Mouse (Mus musculus) E14TG2a.4 (cell line): ENCODE results near the gene Pik3cb.

Experiments
- H3K27me3 ChIP-seq: 2 replicates; pipeline ENCODE4 v1.6.1; 2014; ENCODE audit warnings: low read length, control low read depth; ENCODE audit not compliant: insufficient read depth
- H3K36me3 ChIP-seq: 2 replicates; pipeline ENCODE4 v1.6.1; 2014; ENCODE audit warnings: low read length, control low read depth; ENCODE audit not compliant: insufficient read depth
- H3K4me1 ChIP-seq: replicated peaks from 2 replicates; pipeline ENCODE4 v1.6.1; 2014; ENCODE audit warnings: low read depth, low read length, control low read depth
- H3K4me3 ChIP-seq: replicated peaks from 2 replicates; pipeline ENCODE4 v1.5.1; 2014; ENCODE audit warnings: mild to moderate bottlenecking, low read length
- H3K9me3 ChIP-seq: 2 replicates; pipeline ENCODE4 v1.6.1; 2014; ENCODE audit warnings: low read length, control low read depth
- CTCF ChIP-seq: conservative IDR thresholded peaks from 2 replicates; pipeline ENCODE4 v1.5.1; 2014; ENCODE audit warnings: low read length
- NANOG ChIP-seq: IDR thresholded peaks from 2 replicates; pipeline ENCODE4 v1.6.1; 2014; ENCODE audit warnings: borderline replicate concordance, low read length, mixed read lengths
- POU5F1 ChIP-seq: IDR thresholded peaks from 2 replicates; pipeline ENCODE4 v1.6.1; 2014; ENCODE audit warnings: low read length, borderline replicate concordance

Pik3cb gene

DNA sequence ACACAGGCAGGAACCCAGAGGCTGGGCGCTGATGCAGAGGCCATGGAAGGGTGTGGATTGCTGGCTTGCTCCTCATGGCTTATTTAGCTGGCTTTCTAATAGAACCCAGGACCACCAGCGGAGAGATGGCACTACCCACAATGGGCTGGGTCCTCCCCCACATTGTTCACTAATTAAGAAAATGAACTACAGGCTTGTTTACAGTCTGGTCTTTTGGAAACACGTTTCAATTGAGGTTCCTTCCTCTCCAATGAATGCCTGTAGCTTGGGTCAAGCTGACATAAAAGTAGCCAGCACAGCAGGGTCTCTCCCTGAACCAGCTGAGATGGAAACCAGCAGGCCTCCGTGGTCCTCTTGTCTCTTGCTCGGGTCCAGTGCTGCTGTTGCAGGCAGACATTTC lies 119.3 kb downstream of the Pik3cb start:
- no peak for TF ChIP-seq CTCF
- no peak for TF ChIP-seq POU5F1
- TF ChIP-seq NANOG, result no peak
- Histone ChIP-seq H3K4me1 (peaks cover 8% of the 10 kb centered on the region), H3K4me3 (no peak overlapping the region), H3K27me3 (no peaks in the 10 kb centered on the region), H3K36me3 (no peaks in the 10 kb centered on the region), H3K9me3 (no peaks in the 10 kb centered on the region)

DNA sequence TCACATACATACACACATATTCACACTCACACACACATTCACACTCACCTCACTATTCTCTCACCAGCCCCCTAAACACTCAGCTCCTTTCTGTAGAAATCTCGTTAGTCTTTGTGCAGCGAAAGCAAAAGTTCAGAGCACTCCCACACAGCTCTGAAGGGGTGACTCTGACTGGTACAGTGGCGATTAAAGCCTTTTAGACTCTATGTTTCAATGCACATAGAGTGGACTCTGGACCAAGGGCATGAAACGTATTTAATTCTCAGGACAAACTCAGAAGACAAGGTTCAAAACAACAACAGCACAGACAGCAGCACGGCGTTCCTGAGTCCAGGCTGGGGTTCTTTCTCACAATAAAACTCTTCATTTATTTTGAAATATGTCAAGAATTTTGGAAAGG lies 122.7 kb downstream of the Pik3cb start:
- Histone ChIP-seq H3K36me3 (no peaks in the 10 kb centered on the region), H3K27me3 (no peaks in the 10 kb centered on the region), H3K4me1 (peaks cover 12% of the 10 kb centered on the region), H3K9me3 (no peaks in the 10 kb centered on the region), H3K4me3 (no peak overlapping the region)
- TF ChIP-seq CTCF, result no peak

DNA sequence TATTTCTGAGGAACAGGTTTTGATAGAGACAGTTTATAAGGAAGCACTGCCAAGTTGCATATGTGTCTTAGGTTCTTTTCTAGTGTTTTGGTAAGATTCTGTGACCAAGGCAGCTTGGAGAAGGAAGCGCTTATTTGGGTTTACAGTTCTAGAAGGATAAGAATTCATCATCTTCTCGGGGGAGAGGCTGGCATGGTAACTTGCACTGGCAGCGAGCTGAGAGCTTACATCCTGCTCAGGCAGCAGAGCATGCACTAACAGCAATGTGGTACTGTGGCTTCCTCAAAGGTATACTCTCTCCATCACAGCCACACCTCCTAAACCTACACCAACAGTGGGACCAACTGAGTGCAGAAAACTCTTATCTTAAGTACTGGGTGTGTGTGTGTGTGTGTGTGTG lies 123.7 kb downstream of the Pik3cb start:
- Histone ChIP-seq H3K4me1 (peaks cover 16% of the 10 kb centered on the region), H3K9me3 (no peaks in the 10 kb centered on the region), H3K4me3 (no peak overlapping the region), H3K36me3 (no peaks in the 10 kb centered on the region), H3K27me3 (no peaks in the 10 kb centered on the region)
- TF ChIP-seq NANOG (no peak), CTCF (no peak), POU5F1 (no peak)

DNA sequence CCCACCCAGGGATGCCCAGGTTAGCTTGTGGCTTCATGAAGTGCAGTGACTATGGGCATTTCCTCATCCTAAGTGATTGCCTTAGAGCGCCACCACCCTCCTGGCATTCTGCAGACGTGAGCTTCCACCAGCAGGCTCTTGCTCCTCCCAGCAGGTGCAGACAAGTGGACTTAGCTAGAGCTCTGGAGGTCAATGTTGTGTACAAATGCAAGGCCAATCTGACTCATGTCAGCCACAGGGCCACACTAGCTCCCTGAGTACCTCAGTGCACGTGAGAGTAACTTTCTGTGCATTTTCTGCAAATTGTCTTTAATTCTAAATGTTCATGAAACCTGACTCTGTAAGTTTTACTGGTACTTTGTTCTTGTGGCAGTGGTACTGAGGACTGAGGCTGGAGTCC lies 124.1 kb downstream of the Pik3cb start:
- no peak overlapping the region for H3K4me3 ChIP-seq
- TF ChIP-seq NANOG (no peak), POU5F1 (no peak)
- H3K9me3 ChIP-seq, result no peaks in the 10 kb centered on the region
- H3K4me1 ChIP-seq, result peaks cover 12% of the 10 kb centered on the region
- no peaks in the 10 kb centered on the region for H3K36me3 ChIP-seq
- H3K27me3 ChIP-seq, result no peaks in the 10 kb centered on the region

DNA sequence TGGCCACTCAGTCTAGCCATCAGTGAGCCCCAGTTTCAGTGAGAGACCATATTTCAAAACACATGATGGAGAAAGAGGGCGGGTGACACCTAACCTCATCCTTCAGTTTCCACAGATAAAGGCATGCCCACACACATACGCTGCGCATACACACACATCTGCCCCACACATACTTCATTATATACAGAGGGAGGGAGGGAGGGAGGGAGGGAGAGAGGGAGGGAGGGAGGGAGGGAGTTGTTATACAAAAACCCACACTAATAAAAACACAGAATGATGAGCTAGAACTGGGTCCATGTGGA lies 130.6 kb downstream of the Pik3cb start:
- no peak for TF ChIP-seq POU5F1
- TF ChIP-seq NANOG, result no peak
- no peak for TF ChIP-seq CTCF
- Histone ChIP-seq H3K4me3 (no peak overlapping the region), H3K27me3 (no peaks in the 10 kb centered on the region), H3K36me3 (no peaks in the 10 kb centered on the region), H3K4me1 (peaks cover 17% of the 10 kb centered on the region), H3K9me3 (no peaks in the 10 kb centered on the region)

DNA sequence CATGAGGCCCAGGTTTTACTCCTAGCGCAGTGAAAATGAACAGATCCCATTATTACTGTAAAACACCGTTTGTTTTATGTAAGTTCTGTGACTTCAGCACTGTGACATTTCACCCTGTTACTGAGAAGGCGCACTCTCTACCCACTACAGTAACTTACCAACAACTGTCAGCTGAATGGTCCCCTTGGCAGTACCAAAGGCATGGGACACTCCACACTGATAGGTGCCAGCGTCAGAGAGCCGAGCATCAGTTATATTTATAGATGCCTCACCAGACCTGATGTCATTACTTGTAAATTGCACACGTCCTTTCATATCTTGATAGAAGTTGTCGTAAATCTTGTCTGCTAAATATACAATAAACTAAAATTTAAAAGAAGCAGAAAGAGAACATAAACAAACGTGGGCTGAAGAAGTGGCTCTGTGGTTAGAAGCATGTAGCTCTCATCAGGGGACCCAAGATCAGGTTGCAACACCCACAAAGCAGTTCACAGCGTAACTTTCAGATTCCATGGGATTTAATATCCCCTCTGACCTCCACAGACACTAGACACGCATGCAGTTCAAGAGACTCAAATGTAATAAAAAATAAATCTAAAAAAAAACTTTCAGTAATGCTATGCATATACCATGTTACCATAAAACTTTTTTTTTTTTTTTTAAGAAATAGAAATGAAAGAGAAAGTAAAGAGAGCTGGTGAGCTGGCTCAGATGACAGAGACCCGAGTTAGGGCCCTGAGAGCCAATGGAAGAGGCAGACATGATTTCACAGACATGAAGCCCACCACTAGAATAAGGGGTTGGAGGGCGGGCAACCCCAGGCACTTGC lies 131.1 kb downstream of the Pik3cb start:
- Histone ChIP-seq H3K4me1 (peaks cover 17% of the 10 kb centered on the region), H3K4me3 (no peak overlapping the region), H3K9me3 (no peaks in the 10 kb centered on the region), H3K36me3 (no peaks in the 10 kb centered on the region), H3K27me3 (no peaks in the 10 kb centered on the region)
- TF ChIP-seq CTCF, result no peak
- no peak for TF ChIP-seq POU5F1

DNA sequence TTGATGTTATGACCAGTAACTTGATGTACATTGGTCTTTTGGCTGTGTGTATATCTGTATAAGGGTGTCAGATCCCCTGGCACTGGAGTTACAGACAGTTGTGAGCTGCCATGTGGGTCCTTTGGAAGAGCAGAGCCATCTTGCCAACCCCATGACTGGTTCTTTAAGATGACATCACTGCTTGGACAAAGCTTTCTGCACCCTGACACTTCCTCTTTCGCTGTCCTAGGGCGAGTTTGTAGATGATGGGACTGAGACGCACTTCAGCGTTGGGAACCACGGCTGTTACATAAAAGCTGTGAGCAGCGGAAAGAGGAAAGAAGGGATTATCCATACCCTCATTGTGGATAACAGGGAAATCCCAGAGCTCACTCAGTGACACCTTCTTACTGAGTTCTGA lies 139.1 kb downstream of the Pik3cb start:
- H3K9me3 ChIP-seq, result no peaks in the 10 kb centered on the region
- no peak overlapping the region for H3K4me3 ChIP-seq
- TF ChIP-seq POU5F1 (no peak), NANOG (no peak), CTCF (no peak)

DNA sequence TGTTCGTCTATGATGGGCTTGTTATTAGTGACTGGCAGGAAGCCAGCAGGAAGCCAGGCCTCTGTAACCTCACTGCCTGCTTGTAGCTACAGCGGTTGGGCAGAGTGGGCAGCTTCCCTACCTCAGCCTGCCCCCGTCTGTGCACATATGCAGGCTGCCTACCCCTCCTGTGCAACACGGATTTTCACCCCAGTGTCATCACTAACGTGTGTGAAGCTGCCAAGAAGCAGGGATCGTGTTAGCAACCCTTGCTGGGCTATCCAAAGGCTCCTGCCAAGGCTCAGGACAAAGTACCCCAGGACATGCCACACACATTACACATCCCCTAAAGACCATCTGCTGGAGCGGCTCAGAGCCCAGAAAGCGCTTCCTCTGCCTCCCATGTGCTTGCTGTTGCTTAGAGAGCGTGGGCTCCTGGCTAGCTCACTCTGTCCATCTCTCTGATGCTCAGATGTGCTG lies 140.5 kb downstream of the Pik3cb start:
- H3K4me3 ChIP-seq, result no peak overlapping the region
- no peaks in the 10 kb centered on the region; the same call in 1 of the 2 replicates for H3K4me1 ChIP-seq
- TF ChIP-seq NANOG, result no peak
- TF ChIP-seq POU5F1, result no peak
- TF ChIP-seq CTCF, result no peak
- no peaks in the 10 kb centered on the region for H3K9me3 ChIP-seq
- H3K36me3 ChIP-seq, result peaks cover 48% of the 10 kb centered on the region
- no peaks in the 10 kb centered on the region for H3K27me3 ChIP-seq

More for the DNA sequence above, 139.1 kb downstream of the Pik3cb start:
- Histone ChIP-seq H3K27me3 (no peaks in the 10 kb centered on the region), H3K36me3 (peaks cover 41% of the 10 kb centered on the region), H3K4me1 (no peaks in the 10 kb centered on the region; the same call in 1 of the 2 replicates)

DNA sequence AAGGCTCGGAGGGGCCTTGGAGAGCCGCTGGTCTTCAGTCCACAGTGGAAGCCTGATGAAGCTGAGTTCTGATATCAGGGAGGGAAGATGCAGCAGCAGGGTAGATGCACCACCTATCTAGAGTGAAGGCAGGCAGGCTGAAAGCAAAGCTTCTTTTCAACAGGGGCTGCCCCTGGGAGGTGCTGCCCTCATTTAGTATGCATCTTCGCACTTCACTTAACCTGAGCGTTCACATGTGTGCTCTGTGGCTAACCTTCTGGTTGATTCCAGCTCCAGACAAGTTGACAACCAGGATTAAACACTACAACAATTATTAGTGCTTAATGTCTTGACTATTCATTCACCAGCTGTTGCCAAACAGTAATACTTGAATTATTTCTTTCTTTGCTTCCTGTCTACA lies 146.3 kb downstream of the Pik3cb start:
- no peak for TF ChIP-seq POU5F1
- TF ChIP-seq NANOG, result no peak
- TF ChIP-seq CTCF, result no peak
- Histone ChIP-seq H3K9me3 (no peaks in the 10 kb centered on the region), H3K36me3 (peaks cover 45% of the 10 kb centered on the region), H3K4me1 (peaks cover 7% of the 10 kb centered on the region), H3K27me3 (no peaks in the 10 kb centered on the region), H3K4me3 (no peak overlapping the region)
